Mouse (Mus musculus) left cerebral cortex, adult 8-10 months (tissue): Measurements from ENCODE around the gene Bag6. TPM values are rescaled to one million over a fixed set of nuclear protein-coding genes. Genes with fewer than 3 reads are reported as not detected.

Source experiments
- DNase-seq, 2 experiments: peaks; one replicate each; pipeline ENCODE4 v3.0.0; 2022; ENCODE audit warnings: low spot score in 2 of 2
- total RNA-seq, 4 experiments: library from RNA; stranded (reverse); gene quantifications; 2 replicates each; pipeline ENCODE4 v1.2.4; 2022

The Bag6 gene
- total RNA-seq, 4 experiments from 2014 or later: 263 to 306 (median 290) TPM

DNA sequence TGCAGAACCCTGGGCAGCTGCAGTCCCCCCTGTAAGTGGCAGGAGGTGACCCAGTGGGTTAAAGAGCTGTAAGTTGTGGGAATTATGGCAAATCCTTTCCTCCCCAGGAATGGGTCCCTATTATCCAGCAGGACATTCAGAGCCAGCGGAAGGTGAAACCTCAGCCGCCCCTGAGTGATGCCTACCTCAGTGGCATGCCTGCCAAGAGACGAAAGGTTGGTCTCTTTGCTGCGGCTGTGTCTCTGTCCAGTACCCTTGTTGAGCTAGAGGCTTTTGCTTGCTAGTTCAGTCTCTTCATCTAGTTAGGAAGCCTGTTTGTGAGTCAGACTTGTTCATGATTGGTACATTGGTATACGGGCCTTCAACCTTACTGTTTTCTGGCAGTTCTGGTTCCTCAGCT is 11.2 kb downstream of the Bag6 start:
- no peak for DNase-seq

DNA sequence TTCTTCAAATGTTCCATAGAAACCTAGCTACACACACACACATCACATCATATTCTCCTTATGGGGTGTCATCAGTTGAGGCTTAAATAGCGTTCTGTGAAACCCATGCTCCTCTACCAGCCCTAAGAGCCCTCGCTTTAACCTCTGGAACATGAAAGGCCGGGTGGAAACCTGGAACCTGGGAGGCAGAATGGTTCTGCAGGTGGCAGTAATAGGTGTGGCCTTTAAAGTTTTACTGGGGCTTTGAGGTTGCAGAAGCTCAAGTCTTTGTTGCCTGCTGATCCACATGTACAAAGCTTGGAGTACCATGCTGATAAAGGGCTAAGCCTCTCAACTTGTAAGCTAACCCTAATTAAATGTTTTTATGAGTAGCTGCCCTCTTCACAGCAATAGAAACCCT is 12.4 kb downstream of the Bag6 start:
- no peak for DNase-seq

DNA sequence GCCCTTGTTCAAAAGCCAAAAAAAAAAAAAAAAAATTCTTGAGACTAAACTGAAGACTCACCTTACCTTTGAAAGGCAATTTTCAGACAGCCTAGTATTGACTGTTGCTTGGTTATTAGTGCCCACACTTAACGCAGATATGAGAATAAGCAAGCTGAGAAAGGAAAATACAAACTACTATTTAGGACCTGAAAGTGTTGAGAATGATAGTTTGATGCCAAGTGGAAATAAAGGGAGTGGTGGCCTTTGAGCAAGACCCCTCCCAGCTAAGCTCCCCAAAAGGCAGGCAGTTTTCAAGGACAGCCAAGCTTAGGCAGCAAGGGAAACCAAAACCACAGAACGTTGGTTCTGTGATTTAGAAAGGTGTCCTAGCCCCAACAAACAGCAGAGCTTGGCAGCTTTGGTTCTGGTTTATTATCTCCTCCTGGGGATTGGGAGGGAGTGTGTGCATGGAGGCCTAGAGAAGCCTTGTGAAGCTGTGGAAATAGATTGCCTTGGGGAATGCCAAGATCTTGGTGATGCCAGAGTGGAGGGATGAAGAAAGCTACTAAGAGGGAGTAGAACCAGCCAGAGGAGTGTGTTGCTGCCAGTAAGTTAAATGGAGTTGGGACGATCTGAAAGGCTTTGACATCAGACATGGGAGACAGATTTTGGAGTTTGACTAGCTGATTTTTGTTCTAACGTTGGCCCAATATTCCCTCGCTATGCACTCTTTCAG is 13.1 kb downstream of the Bag6 start:
- no peak for DNase-seq

DNA sequence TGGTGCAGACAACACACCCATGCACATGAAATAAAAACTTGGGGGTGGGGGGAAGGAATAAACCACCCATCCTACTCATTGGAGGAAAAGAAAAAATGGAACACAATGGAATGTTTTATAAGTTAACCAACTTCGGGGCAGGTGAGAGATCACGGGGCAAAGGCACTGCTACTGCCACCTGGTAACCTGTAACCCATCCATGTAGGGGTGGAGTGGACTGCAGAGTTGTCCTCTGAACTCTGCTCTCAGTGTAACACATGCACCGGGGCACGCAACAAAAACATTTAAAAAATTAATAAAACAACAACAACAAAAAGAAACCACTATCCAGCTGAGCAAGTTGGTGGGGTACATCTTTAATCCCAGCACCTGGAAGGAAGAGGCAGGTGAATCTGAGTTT is 17.1 kb downstream of the Bag6 start:
- no peak for DNase-seq

DNA sequence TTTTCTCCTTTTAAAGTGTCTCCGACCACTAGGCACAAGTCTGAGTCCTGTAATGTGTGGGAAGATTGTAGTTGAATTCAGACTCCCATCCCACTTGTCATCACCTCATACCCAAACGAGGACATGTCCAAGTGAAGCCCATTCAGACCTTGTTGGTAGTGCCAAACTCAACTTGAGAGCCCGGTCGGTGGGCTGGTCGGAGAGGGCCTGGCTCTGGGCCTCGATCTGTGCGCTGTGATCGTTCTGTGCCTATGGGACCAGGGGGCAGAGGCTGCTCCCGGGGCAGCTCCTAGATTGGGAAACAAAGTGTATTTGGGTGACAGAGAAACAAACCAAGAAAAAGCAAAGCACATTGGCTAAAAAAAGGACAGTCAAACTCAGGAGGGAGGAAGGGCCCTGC is 18.1 kb downstream of the Bag6 start:
- no peak for DNase-seq

DNA sequence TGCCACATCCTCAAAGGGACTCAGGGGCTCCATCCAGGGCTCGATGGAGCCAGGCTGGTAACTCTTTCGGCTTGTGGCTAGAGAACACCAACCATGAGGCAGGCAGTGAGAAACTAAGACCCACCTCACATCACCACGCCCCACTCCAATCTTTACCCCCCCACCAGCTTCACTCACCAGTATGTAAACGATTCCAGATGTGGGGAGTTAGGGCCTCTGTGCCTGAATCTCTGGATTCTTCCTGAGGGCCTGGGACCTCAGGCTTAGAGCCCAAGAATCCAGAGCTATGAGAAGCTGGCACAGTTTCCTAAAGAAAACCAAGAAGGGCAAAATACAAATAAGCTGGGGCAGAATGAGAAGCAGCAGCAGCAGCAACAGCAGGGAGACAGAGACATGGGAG is 19.0 kb downstream of the Bag6 start:
- DNase-seq: no peak

DNA sequence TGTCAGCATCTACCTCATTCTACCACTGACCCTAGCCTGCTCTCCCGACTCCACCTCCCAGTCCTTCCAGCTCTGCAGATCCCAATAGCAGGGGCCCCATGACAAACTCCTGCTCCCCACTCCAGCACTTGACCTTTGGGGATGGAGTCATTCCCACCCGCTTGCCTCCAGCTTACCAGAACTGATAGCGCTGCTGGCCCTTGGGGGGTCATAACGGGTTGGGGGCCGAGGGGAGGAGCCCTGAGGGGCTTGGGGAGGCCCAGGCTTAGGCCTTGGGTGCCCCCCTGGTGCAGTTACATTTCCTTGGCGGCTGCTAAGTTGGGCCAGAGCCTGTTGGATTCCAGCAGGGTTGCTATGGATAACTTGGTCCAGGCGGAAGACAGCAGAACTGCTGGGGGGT is 19.6 kb downstream of the Bag6 start:
- DNase-seq: no peak

DNA sequence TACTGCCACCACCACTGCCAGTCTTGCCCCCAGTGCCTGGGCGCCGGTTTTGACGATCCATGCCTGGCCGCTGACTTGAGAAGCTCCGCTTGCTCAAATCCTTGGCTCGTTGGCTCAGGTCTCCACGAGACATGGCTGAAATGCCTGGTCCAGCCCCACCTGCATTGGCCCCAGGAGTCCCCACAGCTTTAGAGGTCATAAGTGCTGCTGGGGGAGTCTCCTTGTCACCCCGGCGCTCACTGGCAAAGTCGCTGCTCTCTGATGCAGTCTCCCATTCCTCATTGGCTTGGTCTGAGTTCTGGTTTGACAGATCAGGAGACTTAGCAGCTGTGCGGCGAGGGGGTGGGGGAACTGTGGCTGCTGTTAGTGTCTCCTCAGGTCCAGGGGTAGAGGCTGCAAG is 20.5 kb downstream of the Bag6 start:
- no peak for DNase-seq

DNA sequence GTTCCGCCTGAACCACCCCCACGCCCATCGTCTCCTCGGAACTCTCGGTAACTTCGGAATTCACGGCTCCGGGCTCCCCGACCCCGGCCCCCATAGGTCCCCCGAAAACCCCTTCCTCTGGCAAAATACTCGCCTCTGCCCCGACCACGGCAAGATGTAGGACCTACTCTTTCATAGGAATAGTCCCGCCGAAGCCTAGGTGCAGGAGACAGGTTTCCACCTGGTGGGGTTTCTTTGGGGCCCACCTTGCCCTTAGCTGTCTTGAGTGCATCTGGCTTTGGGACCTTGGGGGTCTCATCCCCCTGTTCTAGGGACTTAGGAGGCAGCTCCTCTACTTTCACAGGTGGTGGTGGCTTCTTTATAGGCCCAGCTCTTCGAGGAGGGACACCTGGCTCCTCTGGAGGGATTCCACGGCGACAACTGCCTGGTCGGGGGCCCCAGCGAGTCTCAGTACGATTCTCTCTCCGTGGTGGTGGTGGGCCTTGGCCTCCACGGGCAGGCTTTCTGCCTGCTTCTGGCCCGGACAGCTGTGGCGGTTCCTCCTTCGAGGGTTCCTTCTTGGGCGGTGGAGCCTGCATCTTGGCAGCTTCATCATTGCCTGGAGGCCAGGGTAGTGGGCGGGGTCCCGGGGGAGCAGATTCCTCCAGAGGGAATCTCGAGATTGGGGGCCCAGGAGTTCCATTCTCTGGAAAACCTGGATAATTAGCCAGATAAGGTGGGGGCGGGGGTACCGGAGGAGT is 21.7 kb downstream of the Bag6 start:
- DNase-seq: no peak

DNA sequence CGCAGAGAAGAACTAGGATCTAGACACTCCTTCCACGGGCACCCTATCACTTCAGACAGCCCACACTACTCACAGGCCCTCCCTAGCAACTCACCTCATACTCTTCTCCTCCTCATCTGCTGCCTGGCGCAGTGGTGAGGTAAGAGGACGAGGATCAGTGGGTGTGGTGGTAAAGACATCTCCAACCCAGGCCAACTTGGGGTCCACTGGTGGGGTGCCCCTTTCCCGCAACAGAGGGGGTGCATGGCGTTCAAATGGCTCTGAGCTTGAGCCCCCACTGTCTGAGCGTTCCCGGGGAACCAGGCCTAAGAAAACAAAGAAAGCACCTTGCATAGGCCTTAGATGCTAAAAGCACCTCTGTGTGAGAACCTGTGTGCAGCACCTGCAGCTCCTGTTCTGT is 22.3 kb downstream of the Bag6 start:
- DNase-seq: no peak

DNA sequence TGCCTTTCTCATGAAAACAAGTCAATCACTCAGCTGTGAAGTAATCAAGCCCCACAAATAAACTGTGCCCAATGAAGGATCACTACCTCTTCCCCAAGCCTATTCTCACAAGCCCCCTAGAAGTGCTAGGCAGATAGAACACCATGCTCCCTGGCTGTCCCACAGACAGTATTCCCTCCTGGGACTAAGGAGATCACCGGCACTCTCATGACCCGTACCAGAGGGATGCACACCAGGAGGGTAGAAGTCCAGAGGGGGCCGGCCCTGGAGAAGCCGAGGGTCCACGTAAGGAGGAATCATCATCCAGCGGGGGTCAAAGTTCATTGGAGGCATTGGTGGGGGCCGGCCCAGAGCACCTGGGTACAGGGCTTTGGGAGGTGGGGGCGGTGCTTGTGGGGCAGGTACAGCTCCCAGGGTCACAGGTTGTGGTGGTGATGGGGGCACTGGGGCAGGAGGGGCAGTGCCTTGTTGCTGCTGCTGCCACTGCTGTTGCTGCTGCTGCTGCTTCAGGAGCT is 22.7 kb downstream of the Bag6 start:
- DNase-seq: no peak

DNA sequence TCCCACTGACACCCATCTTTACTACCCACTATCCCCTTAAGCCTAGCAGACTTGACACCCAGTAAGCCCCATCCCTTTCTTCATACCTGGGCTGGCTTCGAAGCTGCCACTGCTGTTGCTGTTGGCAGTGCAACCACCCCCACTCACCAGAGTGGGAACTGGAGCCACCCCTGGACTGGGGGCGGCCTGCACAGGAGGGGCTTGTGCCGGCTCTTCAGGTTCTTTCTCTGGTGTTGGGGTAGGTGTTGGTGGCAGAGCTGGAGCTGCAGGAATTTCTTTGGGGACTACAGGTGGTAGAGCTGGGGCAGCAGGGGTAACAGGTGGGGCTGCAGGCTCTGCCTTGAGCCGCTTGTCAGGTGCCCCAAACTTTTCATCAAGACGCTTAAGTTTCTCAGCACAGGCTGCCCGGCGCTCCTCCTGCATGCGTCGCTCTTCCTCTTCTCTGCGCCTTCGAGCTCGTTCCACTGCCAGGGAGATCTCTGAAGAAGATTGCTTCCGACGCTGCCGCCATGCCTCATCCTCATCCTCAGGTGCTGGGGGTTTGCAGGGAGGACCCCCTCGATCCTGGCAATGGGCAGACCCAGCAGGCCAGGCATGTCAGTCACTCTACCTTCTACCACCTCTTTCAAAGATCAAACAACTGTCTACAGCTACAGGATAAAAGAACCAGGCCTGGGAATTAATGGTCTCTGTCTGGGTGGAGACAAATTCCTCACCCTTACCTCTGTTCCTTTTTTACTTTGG is 24.0 kb downstream of the Bag6 start:
- no peak for DNase-seq

DNA sequence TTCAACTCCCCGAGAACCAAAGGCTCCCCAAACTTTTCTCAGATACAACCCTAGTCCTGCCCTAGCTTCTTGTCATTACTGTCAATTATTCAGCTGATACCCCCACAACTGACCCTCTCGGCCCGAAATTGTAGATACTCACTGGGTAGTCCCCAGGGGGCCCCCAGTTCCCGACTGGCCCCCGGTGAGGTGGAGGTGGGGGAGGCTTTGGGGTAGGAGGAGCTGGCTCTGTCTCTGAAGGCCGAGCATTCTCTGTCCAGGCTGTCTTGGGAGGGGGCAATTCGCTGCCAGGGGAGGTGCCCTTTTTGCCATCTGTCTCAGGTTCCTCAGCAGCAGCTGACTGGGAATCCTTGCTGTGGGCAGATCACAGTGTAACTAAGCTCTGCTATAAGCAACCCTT is 24.7 kb downstream of the Bag6 start:
- DNase-seq: no peak

DNA sequence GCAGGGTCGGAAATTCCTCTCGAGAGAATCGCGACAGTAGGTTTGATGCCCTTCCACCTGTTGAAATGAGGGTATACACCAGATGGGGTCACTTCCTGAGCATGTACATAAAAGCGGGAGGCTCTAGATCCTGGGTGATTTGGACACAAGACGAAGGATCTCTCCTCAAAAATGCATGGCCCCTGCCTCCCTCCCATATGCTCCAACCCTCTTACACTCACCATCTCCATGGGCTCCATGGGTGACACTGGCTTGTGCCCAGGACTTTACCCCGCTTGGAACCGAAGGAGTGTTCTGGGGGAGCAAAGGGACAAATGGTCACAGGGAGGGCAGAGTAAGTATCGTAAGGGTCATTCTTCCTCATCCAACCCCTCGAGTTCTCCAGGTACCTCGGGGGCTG is 26.4 kb downstream of the Bag6 start:
- DNase-seq: no peak

DNA sequence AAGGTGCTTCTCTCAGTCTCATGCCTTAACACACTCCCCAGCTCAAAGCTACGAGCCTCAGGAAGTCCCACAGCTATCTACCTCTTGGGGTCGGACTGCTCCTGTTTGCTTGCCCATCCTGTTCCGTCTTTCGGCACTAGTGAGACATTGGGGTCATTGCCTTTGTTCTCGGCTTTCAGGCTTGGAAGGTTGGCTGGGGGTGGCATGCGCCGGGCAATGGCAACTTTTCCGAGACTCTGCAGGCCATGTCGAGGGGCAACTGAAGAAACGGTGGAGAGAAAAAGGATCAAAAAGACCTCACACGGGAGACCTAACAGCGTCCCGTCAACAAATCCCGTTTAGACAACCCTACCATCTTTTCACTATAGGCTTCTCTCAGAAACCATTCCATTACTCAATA is 27.1 kb downstream of the Bag6 start:
- DNase-seq: no peak

DNA sequence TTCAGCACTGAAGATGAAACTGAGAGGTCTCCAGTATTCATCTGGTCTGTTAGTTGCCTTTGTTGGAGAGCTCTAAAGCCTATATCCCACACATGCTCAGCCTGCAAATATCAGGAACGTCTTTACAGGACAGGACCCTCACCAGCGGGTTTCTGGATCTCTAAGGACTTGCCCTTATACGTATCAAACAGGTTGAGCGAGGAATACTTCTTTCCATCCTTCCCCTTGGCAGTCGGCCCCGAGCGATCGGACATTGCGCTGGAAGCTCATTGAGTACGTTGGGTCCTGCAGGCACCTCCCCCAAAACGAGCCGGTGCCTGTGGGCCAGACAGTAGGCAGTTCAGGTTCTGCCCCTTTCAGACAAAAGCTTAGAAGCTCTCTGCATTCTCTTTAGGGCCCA is 27.8 kb downstream of the Bag6 start:
- DNase-seq: no peak

DNA sequence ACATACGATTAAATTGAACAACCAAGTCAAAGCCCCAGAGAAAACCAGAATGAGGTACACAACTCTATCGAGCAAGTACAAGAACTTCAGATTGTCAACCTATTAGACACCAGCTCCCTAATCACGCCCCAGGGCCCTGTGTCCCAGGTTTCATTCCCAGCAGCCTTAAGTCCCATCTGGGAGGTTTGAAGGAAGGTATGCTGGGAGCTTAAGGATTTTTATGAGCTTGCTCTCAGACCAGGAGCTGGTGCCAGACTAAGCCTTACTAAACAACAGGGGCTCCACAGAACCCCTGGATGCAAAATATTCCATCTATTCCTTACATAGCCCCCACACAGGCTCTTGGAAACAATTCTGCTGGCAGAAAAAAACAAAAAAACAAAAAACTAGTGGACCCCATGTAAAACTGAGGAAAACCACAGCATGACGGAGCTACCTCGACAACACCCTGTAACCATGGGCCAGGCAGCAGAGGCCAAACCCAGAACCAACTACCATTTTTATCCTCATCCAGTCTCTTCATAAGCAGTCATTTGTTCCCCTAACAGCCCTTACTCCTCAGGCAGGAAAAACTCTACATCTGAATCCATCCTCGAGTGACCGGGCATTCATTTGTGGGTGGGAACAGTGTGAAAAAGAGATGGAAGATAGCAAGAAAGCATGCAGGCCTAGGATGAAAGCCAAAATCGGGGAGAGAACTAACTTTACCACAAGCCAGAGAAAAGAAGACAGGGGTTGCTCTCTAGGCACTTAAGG is 28.5 kb downstream of the Bag6 start:
- DNase-seq: no peak

DNA sequence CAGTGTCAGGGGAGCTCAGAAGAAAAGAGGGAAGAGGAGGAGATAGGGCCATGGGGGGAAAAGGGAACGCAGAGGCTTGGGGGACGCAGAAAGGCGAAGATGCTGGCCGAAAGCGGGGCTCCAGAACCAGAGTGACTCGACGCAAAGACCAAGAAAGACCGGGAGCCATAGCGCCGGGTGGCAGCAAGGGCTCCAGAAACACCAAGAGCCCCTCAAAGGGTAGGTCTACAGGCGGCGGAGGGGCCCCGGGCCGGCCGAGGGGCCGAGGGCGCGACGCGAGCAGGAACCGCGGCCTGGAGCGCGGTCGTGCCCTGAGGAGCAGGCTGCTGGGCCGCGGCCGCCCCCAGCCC is 29.2 kb downstream of the Bag6 start:
- DNase-seq: no peak

DNA sequence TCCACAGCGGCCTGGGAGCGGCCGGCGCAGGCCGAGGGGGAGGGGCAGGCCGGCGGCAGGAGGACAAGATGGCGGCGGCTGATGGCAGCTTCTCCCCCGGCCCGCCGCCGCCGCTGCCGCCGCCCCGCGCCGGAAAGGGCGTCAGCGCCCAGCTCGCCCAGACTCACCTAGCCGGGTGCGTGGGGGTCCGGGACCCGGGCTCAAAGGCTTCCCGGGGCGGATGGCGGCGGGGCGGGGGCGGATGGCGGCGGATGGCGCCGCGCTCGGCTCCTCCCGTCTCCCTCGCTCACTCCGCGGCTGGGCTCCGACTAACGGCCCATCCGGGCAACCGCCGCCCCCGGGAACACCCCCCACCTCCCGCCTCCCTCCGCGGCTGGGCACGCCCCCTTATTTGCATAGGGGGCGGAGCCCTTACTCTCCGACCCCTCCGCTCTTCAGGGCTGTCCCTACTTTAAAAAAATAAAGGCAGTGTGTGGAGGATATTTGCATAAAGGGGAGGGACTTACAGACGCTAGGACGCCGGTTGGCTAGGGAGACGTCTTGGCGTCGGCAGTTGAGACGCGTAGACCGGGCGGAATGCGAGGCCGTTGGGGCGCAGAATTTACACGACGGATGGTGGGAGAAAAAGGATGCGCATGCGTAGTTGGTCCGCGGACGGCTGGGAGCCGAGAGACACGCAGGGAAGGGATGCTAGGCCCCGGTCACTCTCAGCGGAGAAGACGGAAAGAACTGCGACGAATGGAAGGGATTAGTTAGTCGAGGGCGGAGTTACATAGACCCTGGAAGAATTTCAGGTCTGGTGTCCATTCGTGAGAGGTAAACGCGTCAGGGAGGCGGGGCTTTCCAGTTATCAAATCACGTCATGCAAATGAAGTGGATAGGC is 29.8 kb downstream of the Bag6 start, which contains the start of gene Prrc2a:
Gene Prrc2a, minus strand, starts transcription at position 330 of the 883 bp plus-strand sequence.
- peak; percentile 98 to 99 for DNase-seq

DNA sequence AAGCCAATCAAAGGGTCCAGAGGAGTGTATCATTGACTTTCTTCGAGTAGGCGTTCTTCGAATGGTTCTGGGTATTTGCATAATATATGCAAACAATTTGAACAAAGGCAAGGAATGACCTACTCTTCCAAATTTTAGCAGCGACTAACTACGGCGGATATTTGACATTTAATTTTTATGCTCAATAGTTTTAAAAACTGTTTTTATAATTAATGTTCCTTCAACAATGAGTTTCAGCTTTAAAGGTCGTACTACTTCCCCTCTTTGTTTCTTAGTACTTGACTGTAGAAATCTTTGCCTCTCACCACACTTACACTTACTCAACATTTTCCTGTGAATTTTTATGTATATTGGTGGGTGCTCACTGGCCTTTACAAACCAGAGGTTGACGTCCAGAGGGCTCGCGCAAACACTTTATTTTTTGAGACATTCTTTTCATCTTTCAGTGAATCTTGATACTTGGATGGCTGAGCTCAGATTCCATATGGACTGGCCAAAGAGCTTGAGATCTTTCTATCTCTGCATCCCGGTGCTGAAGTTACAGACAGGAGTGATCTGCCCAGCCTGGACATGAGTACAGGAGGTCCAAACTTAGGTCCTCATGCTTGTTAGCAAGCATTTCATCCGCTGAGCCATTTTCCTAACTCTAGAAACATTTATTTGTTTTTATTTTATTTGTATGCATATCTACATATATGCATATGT is 30.6 kb downstream of the Bag6 start:
- DNase-seq: no peak
